Mouse (Mus musculus): ENCODE results near the gene Adgrg1.

Adgrg1 gene

GRCm38 (mm10) chr8:95037106-95037925 is 62.8 kb downstream of the Adgrg1 start:
- DNase-seq (ENCODE audit: low spot score in 2 of 2), result peak; percentile 12 to 39

GRCm38 (mm10) chr8:95041883-95042784 is 67.6 kb downstream of the Adgrg1 start:
- no peak for DNase-seq (ENCODE audit: low spot score in 2 of 2)

- no peak for DNase-seq (ENCODE audit: low spot score in 2 of 2)
Observed at GRCm38 (mm10) chr8:95044811-95045210, 70.3 kb downstream of the Adgrg1 start.

GRCm38 (mm10) chr8:95046982-95047381 is 72.4 kb downstream of the Adgrg1 start:
- DNase-seq (ENCODE audit: low spot score in 2 of 2), result no peak

- DNase-seq (ENCODE audit: low spot score in 2 of 2), result no peak
Observed at GRCm38 (mm10) chr8:95047884-95048680, 73.5 kb downstream of the Adgrg1 start.

- DNase-seq (ENCODE audit: low spot score in 2 of 2), result no peak
Observed at GRCm38 (mm10) chr8:95049636-95050035, 75.1 kb downstream of the Adgrg1 start.

- no peak for DNase-seq (ENCODE audit: low spot score in 2 of 2)
Observed at GRCm38 (mm10) chr8:95054438-95054837, 79.9 kb downstream of the Adgrg1 start.

- no peak for DNase-seq (ENCODE audit: low spot score in 2 of 2)
Observed at GRCm38 (mm10) chr8:95054927-95055510, 80.5 kb downstream of the Adgrg1 start, which contains the start of gene Drc7. Gene Drc7 (plus strand): TSS chr8:95055103.

- no peak for DNase-seq (ENCODE audit: low spot score in 2 of 2)
Observed at GRCm38 (mm10) chr8:95056414-95056813, 81.9 kb downstream of the Adgrg1 start.

- no peak for DNase-seq (ENCODE audit: low spot score in 2 of 2)
Observed at GRCm38 (mm10) chr8:95058661-95059060, 84.1 kb downstream of the Adgrg1 start.

GRCm38 (mm10) chr8:95059812-95060533 is 85.4 kb downstream of the Adgrg1 start:
- no peak for DNase-seq (ENCODE audit: low spot score in 2 of 2)

Measured in right cerebral cortex, adult 2 months (tissue).